Mouse (Mus musculus): ENCODE measurements around the gene Aire.
A peak's percentile ranks its signal among the peaks of the same experiment; 100 is the strongest.

Aire gene

DNA sequence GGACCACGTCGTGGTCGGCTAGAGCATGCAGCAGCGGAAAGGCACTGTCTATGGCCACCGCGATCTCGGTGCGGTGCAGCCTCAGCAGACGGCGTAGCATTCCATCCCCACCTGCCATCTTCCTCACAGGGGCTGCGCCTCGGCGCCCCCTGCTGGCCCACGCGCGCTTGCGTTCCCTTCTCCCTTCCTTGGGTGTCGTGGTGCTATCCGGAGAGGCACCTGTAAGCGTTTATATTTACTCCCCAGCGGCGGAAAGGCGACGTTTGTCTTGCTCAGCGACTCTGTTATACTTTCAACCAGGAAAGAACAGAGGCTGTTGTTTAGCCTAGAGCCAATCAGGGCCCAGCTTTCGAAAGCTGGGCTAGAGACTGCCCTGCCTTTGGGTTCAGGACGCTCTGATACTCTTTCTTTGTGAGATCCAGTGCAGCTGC lies at the start of gene Aire:
Gene Aire, minus strand, starts transcription at position 205 of the 431 bp plus-strand sequence.
- H3K36me3 ChIP-seq (ENCODE audit: control insufficient read depth, insufficient read depth, low read length, poor library complexity, severe bottlenecking) = no peaks in the 10 kb centered on the region
- no peaks in the 10 kb centered on the region for H3K27me3 ChIP-seq (ENCODE audit: control insufficient read depth, insufficient read depth, low read length, poor library complexity, severe bottlenecking)
- peak; percentile 85 for DNase-seq (ENCODE audit: low read depth, low spot score)

DNA sequence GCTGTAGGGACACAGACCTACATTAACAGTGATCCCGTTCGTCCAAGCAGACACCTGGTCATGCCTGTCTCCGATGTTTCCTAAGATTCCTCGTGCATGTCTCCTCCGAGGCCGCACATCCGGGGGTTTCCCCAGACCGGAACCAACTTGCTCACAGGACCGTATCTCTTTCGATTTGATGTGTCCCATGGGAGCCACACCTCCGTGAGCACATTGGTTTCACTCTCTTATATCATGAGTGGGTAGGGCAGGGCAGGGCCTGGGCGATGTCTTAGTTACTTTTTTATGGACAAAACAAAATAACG lies 49.3 kb upstream of the Aire start:
- Histone ChIP-seq H3K36me3 (ENCODE audit: control insufficient read depth, insufficient read depth, low read length, poor library complexity, severe bottlenecking) (no peaks in the 10 kb centered on the region), H3K27me3 (ENCODE audit: control insufficient read depth, insufficient read depth, low read length, poor library complexity, severe bottlenecking) (no peaks in the 10 kb centered on the region)
- peak; percentile 97 for DNase-seq (ENCODE audit: low read depth, low spot score)

DNA sequence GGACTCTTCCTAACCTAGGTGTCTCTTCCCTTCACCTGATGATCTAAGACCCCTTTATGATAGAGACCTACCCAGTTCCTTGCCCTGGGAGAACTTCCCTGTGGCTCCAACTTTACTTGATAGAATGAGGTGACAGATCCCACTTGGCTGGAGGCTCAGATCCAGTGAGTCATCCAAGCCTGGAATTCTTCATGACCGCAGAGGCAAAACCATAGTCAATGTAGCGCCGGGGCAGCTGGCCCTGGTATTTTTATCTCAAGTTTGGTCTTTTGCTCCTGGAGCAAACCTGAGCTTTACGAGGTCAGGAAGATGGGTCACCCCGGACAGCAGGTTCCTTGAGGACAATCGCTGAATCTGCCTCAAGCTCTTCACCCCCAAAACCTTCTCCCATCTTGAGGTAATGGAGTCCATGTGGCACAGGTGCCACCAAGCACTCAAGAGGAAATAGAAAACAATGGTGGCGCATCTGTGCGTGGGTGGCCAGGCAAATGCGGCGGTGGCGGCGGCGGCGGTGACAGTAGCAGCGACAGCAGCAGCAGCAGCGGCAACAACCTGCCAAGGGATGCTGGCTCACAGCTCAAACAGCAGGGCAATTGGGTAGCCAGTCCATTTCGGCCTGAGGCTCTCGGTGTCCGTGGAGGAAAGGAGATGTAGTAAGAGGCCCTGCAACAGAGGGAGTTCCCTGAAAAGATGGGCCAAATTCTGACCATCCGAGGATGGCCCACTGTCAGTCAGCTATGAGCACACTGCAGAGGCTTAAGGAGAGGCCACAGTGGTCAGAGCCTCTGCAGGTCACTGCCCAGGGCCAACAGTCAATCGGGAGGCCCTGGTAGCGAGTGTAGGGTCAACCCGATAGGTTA lies 48.7 kb upstream of the Aire start:
- H3K27me3 ChIP-seq (ENCODE audit: control insufficient read depth, insufficient read depth, low read length, poor library complexity, severe bottlenecking) = no peaks in the 10 kb centered on the region
- H3K36me3 ChIP-seq (ENCODE audit: control insufficient read depth, insufficient read depth, low read length, poor library complexity, severe bottlenecking) = no peaks in the 10 kb centered on the region
- peak; percentile 80 for DNase-seq (ENCODE audit: low read depth, low spot score)

DNA sequence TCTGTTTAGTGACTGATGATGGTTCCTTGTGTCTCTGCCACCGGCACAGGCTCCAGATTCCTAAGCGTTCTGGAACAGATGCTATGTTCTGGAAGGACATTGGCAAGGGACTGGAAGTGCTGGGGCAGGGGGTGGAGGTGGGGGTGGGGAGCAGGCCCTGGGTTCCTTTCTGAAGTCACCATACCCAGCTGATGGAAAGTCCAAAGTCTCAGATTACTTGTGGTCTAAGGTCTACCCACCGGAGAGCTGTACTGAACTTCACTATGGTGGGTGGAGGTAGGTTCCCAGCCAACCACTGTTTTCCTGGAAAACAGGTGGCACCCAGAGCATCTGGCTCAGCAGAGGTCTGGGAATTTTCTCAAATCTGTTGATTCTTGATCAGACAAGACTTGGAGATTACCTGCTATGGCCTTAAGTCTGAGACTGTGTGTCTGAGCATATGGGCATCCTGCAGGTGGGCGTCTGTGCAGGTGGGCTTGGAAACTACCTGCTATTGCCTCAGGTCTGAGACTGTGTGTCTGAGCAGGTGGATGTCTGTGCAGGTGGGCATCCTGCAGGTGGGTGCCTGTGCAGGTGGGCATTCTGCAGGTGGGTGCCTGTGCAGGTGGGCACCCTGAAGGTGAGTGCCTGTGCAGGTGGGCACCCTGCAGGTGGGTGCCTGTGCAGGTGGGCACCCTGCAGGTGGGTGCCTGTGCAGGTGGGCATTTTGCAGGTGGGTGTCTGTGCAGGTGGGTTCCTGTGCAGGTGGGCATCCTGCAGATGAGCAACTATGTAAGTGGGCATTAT lies 47.5 kb upstream of the Aire start:
- DNase-seq (ENCODE audit: low read depth, low spot score) = no peak
- no peaks in the 10 kb centered on the region for H3K36me3 ChIP-seq (ENCODE audit: control insufficient read depth, insufficient read depth, low read length, poor library complexity, severe bottlenecking)
- no peaks in the 10 kb centered on the region for H3K27me3 ChIP-seq (ENCODE audit: control insufficient read depth, insufficient read depth, low read length, poor library complexity, severe bottlenecking)

DNA sequence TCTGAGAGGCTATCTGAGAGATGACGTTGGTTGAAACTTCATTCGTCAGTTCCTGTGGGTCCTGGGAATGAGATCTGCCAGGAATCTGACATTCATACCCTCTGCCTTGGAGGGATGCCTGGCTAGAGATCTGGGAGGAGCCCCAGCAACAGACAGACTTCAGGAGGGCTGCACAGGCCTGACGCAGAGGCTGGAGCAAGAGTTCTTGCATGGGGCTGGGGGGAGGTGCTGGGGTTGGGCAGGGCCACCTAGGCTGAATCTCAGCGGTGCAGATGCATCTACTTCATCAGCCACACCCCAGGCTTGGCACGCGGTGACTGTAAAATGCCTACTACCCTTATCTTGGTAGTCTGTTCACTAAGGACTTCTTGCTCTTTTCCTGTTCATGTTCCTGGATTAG lies 46.8 kb upstream of the Aire start:
- Histone ChIP-seq H3K36me3 (ENCODE audit: control insufficient read depth, insufficient read depth, low read length, poor library complexity, severe bottlenecking) (no peaks in the 10 kb centered on the region), H3K27me3 (ENCODE audit: control insufficient read depth, insufficient read depth, low read length, poor library complexity, severe bottlenecking) (no peaks in the 10 kb centered on the region)
- DNase-seq (ENCODE audit: low read depth, low spot score) = peak; percentile 67

DNA sequence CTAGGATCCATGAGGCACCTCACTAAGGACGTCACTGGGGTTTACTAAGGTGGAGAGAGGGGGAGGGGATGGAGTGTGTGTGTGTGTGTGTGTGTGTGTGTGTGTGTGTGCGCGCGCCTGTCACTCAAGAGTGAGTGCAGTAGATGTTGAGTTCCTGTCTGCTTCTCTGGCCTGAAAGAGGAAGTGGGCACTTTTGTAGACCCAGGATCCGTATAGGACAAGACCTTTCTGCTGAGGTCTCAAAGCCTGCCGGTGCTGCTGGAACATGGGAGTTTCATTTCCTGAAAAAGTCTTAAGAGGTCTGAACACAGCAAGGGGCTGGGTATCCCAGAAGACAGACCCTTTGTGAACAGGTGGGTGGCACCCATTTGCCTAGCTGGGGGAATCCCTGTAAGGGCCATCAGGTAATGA lies 43.7 kb upstream of the Aire start:
- peak; percentile 94 for DNase-seq (ENCODE audit: low read depth, low spot score)
- H3K36me3 ChIP-seq (ENCODE audit: control insufficient read depth, insufficient read depth, low read length, poor library complexity, severe bottlenecking) = no peaks in the 10 kb centered on the region
- no peaks in the 10 kb centered on the region for H3K27me3 ChIP-seq (ENCODE audit: control insufficient read depth, insufficient read depth, low read length, poor library complexity, severe bottlenecking)

DNA sequence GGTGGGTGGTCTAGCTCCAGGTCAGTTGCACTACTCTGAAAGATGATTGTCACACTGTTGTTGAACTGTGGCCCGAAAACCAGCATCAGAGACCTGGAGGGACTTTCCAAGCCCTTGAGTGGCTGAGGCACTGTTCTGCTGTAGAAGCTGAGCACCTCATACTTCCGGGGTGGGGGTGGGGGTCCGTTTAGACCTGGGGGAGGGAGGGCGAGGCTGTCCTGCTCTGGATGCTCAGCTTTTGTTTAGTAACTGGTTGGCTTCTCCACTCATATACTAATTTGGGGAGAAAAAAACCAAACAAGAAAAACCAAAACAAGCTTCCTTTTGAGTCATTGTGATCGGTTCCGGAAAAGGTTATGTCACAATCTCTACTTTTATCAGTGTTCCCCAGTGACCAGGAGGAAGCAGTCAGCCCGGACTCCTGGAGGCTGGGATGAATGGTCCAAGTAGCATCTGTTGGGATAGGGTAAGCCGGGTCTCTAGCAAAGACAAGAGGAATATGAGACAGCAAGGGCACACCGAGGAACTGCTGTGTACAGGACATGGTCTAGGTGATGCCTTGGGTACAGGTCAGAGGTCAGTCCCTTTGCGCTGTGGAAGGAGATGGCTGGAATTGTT lies 43.1 kb upstream of the Aire start:
- DNase-seq (ENCODE audit: low read depth, low spot score) = peak; percentile 87
- H3K36me3 ChIP-seq (ENCODE audit: control insufficient read depth, insufficient read depth, low read length, poor library complexity, severe bottlenecking) = no peaks in the 10 kb centered on the region
- no peaks in the 10 kb centered on the region for H3K27me3 ChIP-seq (ENCODE audit: control insufficient read depth, insufficient read depth, low read length, poor library complexity, severe bottlenecking)

DNA sequence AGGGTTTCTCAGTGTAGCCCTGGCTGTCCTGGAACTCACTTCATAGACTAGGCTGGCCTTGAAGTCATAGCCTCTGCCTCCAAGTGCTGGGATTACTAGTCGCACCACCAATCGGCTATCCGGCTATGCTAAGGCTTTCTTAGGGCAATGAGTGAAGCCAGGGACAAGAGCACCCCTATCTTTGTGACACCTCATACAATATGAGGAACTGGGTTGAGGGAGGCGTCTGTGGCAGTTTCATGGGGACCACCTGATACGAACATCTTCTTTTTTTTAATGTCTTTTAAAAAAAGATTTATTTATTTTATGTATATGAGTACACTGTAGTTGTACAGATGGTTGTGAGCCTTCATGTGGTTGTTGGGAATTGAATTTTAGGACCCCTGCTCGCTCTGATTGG lies 42.3 kb upstream of the Aire start:
- Histone ChIP-seq H3K27me3 (ENCODE audit: control insufficient read depth, insufficient read depth, low read length, poor library complexity, severe bottlenecking) (no peaks in the 10 kb centered on the region), H3K36me3 (ENCODE audit: control insufficient read depth, insufficient read depth, low read length, poor library complexity, severe bottlenecking) (no peaks in the 10 kb centered on the region)
- peak; percentile 60 for DNase-seq (ENCODE audit: low read depth, low spot score)

DNA sequence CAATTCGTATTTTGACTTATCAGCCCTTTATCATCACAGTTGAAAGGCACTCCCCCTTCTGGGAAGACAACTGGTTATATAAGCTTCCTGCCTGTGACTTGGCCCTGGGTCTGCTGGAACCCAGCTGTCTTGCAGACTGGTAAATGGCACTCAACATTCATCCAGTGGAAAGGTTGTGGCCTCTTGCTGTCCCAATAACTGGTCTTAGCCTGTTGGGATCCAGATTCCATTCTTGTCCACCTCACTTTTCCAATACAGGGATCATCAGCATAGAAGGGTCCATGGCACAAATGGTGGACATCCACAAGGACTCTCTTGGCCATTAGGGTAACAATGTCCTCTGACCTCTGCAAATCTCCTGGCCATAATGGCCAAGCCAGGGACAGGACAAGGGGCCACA lies 40.7 kb upstream of the Aire start:
- H3K36me3 ChIP-seq (ENCODE audit: control insufficient read depth, insufficient read depth, low read length, poor library complexity, severe bottlenecking) = no peaks in the 10 kb centered on the region
- H3K27me3 ChIP-seq (ENCODE audit: control insufficient read depth, insufficient read depth, low read length, poor library complexity, severe bottlenecking) = no peaks in the 10 kb centered on the region
- no peak for DNase-seq (ENCODE audit: low read depth, low spot score)

DNA sequence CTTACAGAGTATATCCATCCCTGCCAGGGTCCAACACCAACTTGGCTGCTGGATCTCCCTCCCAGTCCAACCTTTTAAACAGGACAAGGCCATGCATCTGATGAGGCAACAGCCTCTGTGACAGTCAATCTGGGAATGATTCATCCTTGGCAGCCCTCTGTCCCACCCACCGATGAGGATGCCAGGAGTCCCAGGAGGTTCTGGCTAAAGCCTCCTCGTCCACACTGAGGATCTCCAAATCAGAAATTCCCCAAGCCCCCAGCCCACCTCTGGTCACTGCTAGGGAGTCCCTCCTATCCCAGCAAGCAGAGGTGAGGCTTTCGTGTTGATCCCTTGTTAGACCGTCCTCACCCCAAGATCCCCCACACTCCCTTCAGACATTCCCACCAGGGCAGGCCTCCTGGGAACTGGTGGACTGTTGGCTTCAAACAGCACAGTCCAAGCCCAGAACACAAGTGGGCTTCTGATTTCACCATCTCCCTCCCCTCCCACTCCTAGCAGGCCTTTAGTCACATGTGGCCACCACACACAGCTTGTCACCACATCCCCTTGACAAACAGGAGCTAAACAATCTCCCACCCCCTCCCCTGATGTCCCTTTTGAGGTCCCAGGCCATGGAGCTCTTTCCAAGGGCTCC lies 36.7 kb upstream of the Aire start:
- Histone ChIP-seq H3K27me3 (ENCODE audit: control insufficient read depth, insufficient read depth, low read length, poor library complexity, severe bottlenecking) (no peaks in the 10 kb centered on the region), H3K36me3 (ENCODE audit: control insufficient read depth, insufficient read depth, low read length, poor library complexity, severe bottlenecking) (peaks cover 20% of the 10 kb centered on the region)
- DNase-seq (ENCODE audit: low read depth, low spot score) = no peak

DNA sequence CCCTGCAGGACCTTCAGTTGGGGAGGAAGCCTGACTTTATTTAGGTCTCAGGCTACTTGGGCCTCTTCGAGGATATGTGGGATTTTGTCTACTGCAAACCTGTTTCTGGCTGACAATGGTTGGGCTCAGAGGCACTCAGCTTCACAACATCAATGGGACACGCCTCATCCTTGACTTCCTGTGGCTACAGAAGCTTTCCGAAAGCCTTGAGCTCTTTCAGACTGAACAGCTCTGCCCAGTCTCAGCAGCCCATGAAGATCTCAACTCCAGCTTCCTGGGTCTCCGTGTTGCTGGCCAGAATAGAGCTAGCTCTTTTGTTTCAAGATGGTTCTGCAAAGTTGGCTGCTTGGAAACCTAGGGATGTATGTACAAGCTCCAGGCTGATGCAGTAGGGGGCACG lies 34.9 kb upstream of the Aire start:
- Histone ChIP-seq H3K36me3 (ENCODE audit: control insufficient read depth, insufficient read depth, low read length, poor library complexity, severe bottlenecking) (peaks cover 35% of the 10 kb centered on the region), H3K27me3 (ENCODE audit: control insufficient read depth, insufficient read depth, low read length, poor library complexity, severe bottlenecking) (no peaks in the 10 kb centered on the region)
- DNase-seq (ENCODE audit: low read depth, low spot score) = no peak

DNA sequence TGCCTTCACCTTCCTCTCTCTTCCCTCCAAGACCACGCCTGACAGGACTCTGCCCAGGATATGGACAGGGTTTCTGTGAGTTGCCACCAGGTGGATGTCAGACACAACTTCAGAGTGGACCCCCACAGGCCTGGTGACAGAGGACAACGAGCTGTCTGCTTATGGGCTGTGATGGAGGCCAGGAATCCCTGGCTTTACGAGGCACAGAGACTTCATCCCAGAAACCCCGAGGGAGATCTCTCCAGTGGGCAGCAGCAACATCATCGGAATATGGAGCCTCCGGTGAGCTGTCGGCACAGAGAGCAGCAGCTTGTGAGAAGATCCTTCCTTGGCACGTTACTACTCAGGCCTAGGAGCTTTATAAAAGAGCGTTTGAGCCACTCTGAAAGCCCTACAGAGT lies 34.5 kb upstream of the Aire start:
- no peak for DNase-seq (ENCODE audit: low read depth, low spot score)
- Histone ChIP-seq H3K27me3 (ENCODE audit: control insufficient read depth, insufficient read depth, low read length, poor library complexity, severe bottlenecking) (no peaks in the 10 kb centered on the region), H3K36me3 (ENCODE audit: control insufficient read depth, insufficient read depth, low read length, poor library complexity, severe bottlenecking) (peaks cover 35% of the 10 kb centered on the region)

DNA sequence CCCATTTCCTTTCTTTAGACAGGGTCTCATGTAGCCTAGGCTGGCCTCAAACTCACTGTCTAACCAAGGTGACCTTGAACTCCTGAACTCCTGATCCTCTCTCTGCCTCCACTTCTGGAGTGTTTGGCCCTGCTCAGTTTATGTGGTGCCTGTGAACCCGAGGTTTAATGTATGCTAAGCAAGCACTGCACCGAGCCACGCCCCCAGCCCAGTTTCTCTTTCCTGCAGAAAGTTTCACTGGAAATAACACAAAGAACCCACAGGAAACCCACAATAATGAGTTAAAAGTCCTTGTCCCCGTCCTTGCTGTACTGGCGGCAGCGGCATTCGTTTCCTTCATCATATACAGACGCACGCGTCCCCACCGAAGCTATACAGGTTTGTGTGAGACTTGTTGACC lies 31.6 kb upstream of the Aire start:
- no peak for DNase-seq (ENCODE audit: low read depth, low spot score)
- Histone ChIP-seq H3K36me3 (ENCODE audit: control insufficient read depth, insufficient read depth, low read length, poor library complexity, severe bottlenecking) (peaks cover 58% of the 10 kb centered on the region), H3K27me3 (ENCODE audit: control insufficient read depth, insufficient read depth, low read length, poor library complexity, severe bottlenecking) (no peaks in the 10 kb centered on the region)

DNA sequence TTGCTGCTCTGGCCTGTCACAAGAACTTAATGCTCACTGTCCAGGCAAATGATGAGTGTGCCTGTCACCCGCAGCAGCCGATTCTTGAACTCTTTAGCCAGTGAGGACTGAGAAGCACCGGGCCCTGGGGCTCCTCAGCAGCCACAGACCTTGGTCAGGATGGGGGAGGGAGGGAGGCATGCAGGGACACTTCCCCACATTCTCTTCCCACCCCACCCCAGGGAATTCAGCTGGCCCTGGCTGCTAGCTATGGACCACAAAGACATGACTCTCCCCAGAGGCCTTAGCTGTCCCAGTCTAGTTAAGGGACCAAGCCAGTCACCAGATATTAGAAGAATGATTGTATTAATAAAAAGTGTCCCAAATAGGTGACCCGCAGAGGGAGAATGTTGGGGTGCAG lies 30.7 kb upstream of the Aire start:
- DNase-seq (ENCODE audit: low read depth, low spot score) = no peak
- no peaks in the 10 kb centered on the region for H3K27me3 ChIP-seq (ENCODE audit: control insufficient read depth, insufficient read depth, low read length, poor library complexity, severe bottlenecking)
- H3K36me3 ChIP-seq (ENCODE audit: control insufficient read depth, insufficient read depth, low read length, poor library complexity, severe bottlenecking) = peaks cover 58% of the 10 kb centered on the region
